Mouse (Mus musculus): ENCODE data around the gene Lyst. TPM values are rescaled to one million over a fixed set of nuclear protein-coding genes. Genes with fewer than 3 reads are reported as not detected.

Lyst gene
- polyA plus RNA-seq, 1 experiment = 2.4 TPM

DNA sequence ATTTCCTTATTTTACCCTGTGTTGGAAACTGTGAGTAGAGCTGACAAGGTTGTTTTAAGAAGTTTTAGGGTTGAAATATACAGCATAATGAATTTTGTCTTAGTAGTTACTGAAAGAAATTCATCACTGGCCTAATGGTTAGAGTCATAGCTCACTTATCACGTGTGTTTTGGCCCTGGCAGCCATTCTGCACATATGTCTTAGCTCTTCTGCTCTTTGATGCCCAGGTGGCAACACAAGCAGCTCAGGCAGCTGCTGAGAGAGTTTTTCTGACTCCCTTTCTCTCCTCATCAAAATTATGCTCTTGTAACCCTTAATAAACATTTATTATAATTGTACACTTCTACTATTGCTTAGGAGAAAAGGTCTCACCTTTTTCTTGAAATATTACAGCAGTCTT lies 18.1 kb downstream of the Lyst start:
- Histone ChIP-seq H3K4me3 (ENCODE audit: insufficient read depth, low read depth, low read length) (no peak overlapping the region), H3K27me3 (replicated peaks; ENCODE audit: control insufficient read depth, insufficient read depth, low read length) (no peaks in the 10 kb centered on the region), H3K36me3 (ENCODE audit: control insufficient read depth, insufficient read depth, low read length) (no peaks in the 10 kb centered on the region), H3K4me1 (ENCODE audit: control insufficient read depth, insufficient read depth, low read length) (no peaks in the 10 kb centered on the region), H3K27ac (ENCODE audit: insufficient read depth, low read depth, low read length) (no peak overlapping the region)
- WGBS = 60% methylated on average over 1 of the region's 1 CpGs
- DNase-seq = no peak
- TF ChIP-seq CTCF (conservative IDR thresholded peaks at IDR 0.05; ENCODE audit: insufficient read depth, insufficient read length, low read depth, low read length) = no peak
- TF ChIP-seq POLR2A (IDR thresholded peaks at IDR 0.05; ENCODE audit: low read depth, low read length) = no peak

- no peak overlapping the region for H3K27ac ChIP-seq (ENCODE audit: insufficient read depth, low read depth, low read length)
- H3K4me3 ChIP-seq (ENCODE audit: insufficient read depth, low read depth, low read length) = no peak overlapping the region
- no peaks in the 10 kb centered on the region for H3K27me3 ChIP-seq (replicated peaks; ENCODE audit: control insufficient read depth, insufficient read depth, low read length)
- no peaks in the 10 kb centered on the region for H3K4me1 ChIP-seq (ENCODE audit: control insufficient read depth, insufficient read depth, low read length)
- H3K36me3 ChIP-seq (ENCODE audit: control insufficient read depth, insufficient read depth, low read length) = no peaks in the 10 kb centered on the region
- TF ChIP-seq CTCF (conservative IDR thresholded peaks at IDR 0.05; ENCODE audit: insufficient read depth, insufficient read length, low read depth, low read length) = no peak
- no peak for TF ChIP-seq POLR2A (IDR thresholded peaks at IDR 0.05; ENCODE audit: low read depth, low read length)
- WGBS = 49% methylated on average over 2 of the region's 2 CpGs
- DNase-seq = no peak
Observed at GRCm38 (mm10) chr13:13609655-13610054, 19.5 kb downstream of the Lyst start.

- Histone ChIP-seq H3K36me3 (ENCODE audit: control insufficient read depth, insufficient read depth, low read length) (no peaks in the 10 kb centered on the region; the same call in 1 of the 2 replicates), H3K4me3 (ENCODE audit: insufficient read depth, low read depth, low read length) (no peak overlapping the region), H3K27ac (ENCODE audit: insufficient read depth, low read depth, low read length) (no peak overlapping the region), H3K27me3 (replicated peaks; ENCODE audit: control insufficient read depth, insufficient read depth, low read length) (no peaks in the 10 kb centered on the region), H3K4me1 (ENCODE audit: control insufficient read depth, insufficient read depth, low read length) (no peaks in the 10 kb centered on the region)
- 93% methylated on average over 1 of the region's 1 CpGs for WGBS
- DNase-seq = peak; percentile 56
- TF ChIP-seq POLR2A (IDR thresholded peaks at IDR 0.05; ENCODE audit: low read depth, low read length) (no peak), CTCF (conservative IDR thresholded peaks at IDR 0.05; ENCODE audit: insufficient read depth, insufficient read length, low read depth, low read length) (peak; percentile 69)
Observed at GRCm38 (mm10) chr13:13612882-13613281, 22.7 kb downstream of the Lyst start.

DNA sequence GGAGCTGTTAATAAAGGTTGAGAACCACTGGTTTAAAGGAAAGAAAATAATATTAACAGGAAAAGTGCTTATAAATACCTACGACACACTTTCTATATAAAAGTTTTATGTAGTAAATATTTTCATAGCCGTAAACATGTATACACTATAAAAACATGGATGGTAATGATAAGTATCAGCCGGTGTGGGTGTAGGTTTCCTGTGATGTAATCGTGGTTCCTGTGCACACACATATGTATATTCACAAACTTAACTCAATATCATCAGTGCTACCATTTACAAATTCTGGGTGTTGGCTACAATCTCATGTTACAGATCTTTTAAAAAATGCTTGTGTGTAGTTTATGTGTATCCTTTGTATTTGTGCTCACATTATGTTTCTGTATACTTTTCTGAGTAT lies 24.0 kb downstream of the Lyst start:
- Histone ChIP-seq H3K36me3 (ENCODE audit: control insufficient read depth, insufficient read depth, low read length) (no peaks in the 10 kb centered on the region; the same call in 1 of the 2 replicates), H3K4me3 (ENCODE audit: insufficient read depth, low read depth, low read length) (no peak overlapping the region), H3K27ac (ENCODE audit: insufficient read depth, low read depth, low read length) (no peak overlapping the region), H3K27me3 (replicated peaks; ENCODE audit: control insufficient read depth, insufficient read depth, low read length) (no peaks in the 10 kb centered on the region), H3K4me1 (ENCODE audit: control insufficient read depth, insufficient read depth, low read length) (no peaks in the 10 kb centered on the region)
- no peak for DNase-seq
- no peak for TF ChIP-seq CTCF (conservative IDR thresholded peaks at IDR 0.05; ENCODE audit: insufficient read depth, insufficient read length, low read depth, low read length)
- no peak for TF ChIP-seq POLR2A (IDR thresholded peaks at IDR 0.05; ENCODE audit: low read depth, low read length)
- 91% methylated on average over 4 of the region's 4 CpGs for WGBS

GRCm38 (mm10) chr13:13621456-13621855 lies 31.3 kb downstream of the Lyst start:
- no peaks in the 10 kb centered on the region for H3K27me3 ChIP-seq (replicated peaks; ENCODE audit: control insufficient read depth, insufficient read depth, low read length)
- TF ChIP-seq POLR2A (IDR thresholded peaks at IDR 0.05; ENCODE audit: low read depth, low read length) (no peak), CTCF (conservative IDR thresholded peaks at IDR 0.05; ENCODE audit: insufficient read depth, insufficient read length, low read depth, low read length) (peak; percentile 37)
- WGBS = 81% methylated on average over 5 of the region's 5 CpGs

GRCm38 (mm10) chr13:13622565-13622964 lies 32.4 kb downstream of the Lyst start:
- 76% methylated on average over 3 of the region's 3 CpGs for WGBS
- DNase-seq = no peak
- H3K27ac ChIP-seq (ENCODE audit: insufficient read depth, low read depth, low read length) = no peak overlapping the region
- no peaks in the 10 kb centered on the region for H3K27me3 ChIP-seq (replicated peaks; ENCODE audit: control insufficient read depth, insufficient read depth, low read length)
- TF ChIP-seq CTCF (conservative IDR thresholded peaks at IDR 0.05; ENCODE audit: insufficient read depth, insufficient read length, low read depth, low read length) (no peak), POLR2A (IDR thresholded peaks at IDR 0.05; ENCODE audit: low read depth, low read length) (no peak)
- H3K4me3 ChIP-seq (ENCODE audit: insufficient read depth, low read depth, low read length) = no peak overlapping the region
- no peaks in the 10 kb centered on the region for H3K4me1 ChIP-seq (ENCODE audit: control insufficient read depth, insufficient read depth, low read length)
- no peaks in the 10 kb centered on the region; the same call in 1 of the 2 replicates for H3K36me3 ChIP-seq (ENCODE audit: control insufficient read depth, insufficient read depth, low read length)

More at GRCm38 (mm10) chr13:13621456-13621855, 31.3 kb downstream of the Lyst start:
- no peaks in the 10 kb centered on the region; the same call in 1 of the 2 replicates for H3K36me3 ChIP-seq (ENCODE audit: control insufficient read depth, insufficient read depth, low read length)
- no peak overlapping the region for H3K4me3 ChIP-seq (ENCODE audit: insufficient read depth, low read depth, low read length)
- H3K27ac ChIP-seq (ENCODE audit: insufficient read depth, low read depth, low read length) = no peak overlapping the region
- no peak for DNase-seq
- no peaks in the 10 kb centered on the region for H3K4me1 ChIP-seq (ENCODE audit: control insufficient read depth, insufficient read depth, low read length)

DNA sequence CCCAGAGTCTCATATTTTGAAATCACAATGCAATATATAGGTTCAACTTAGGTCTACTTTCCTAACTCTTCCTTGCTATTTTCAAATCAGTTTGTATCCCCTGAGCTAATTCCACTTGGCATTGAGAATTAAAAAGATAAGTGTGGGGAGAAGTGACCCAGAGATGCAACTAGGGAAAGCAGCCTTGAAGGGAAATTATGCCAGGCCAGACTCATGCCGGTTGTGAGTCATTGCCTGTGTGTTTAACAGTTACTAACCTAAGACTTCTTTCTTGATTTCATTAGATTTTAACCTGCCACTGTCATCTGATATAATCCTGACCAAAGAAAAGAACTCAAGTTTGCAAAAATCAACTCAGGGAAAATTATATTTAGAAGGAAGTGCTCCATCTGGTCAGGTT lies 43.5 kb downstream of the Lyst start:
- Histone ChIP-seq H3K36me3 (ENCODE audit: control insufficient read depth, insufficient read depth, low read length) (peaks cover 4% of the 10 kb centered on the region), H3K4me1 (ENCODE audit: control insufficient read depth, insufficient read depth, low read length) (no peaks in the 10 kb centered on the region), H3K27ac (ENCODE audit: insufficient read depth, low read depth, low read length) (no peak overlapping the region), H3K27me3 (replicated peaks; ENCODE audit: control insufficient read depth, insufficient read depth, low read length) (no peaks in the 10 kb centered on the region), H3K4me3 (ENCODE audit: insufficient read depth, low read depth, low read length) (no peak overlapping the region)
- WGBS = 83% methylated on average over 1 of the region's 1 CpGs
- DNase-seq = no peak
- no peak for TF ChIP-seq CTCF (conservative IDR thresholded peaks at IDR 0.05; ENCODE audit: insufficient read depth, insufficient read length, low read depth, low read length)
- TF ChIP-seq POLR2A (IDR thresholded peaks at IDR 0.05; ENCODE audit: low read depth, low read length) = no peak

Measured in kidney, adult 2 months (tissue).